Mouse (Mus musculus) forebrain, embryonic 11.5 days (tissue): ENCODE results near the gene Fgf22. TPM values are rescaled to one million over a fixed set of nuclear protein-coding genes. Genes with fewer than 3 reads are reported as not detected.
A peak's percentile ranks its signal among the peaks of the same experiment; 100 is the strongest.

Source experiments
- ATAC-seq: fragments of 200-750 bp; cut with Nextera tagmentation; replicated peaks from 2 replicates; pipeline ENCODE4 v1.8.0; 2017; ENCODE audit warnings: moderate TSS enrichment; ENCODE audit not compliant: low FRiP score
- DNase-seq: peaks from one replicate; pipeline ENCODE4 v3.0.0-alpha.2; 2017; ENCODE audit warnings: low spot score
- H3K27ac ChIP-seq: fragments of 300-500 bp; sonication (generic); 2 replicates; pipeline ENCODE4 v1.5.1; 2014; ENCODE audit warnings: low read depth, low read length
- H3K27me3 ChIP-seq: fragments of 300-500 bp; sonication (generic); 2 replicates; pipeline ENCODE4 v1.6.1; 2014; ENCODE audit warnings: mild to moderate bottlenecking, low read length, mixed read lengths; ENCODE audit not compliant: control insufficient read depth, insufficient read depth
- H3K36me3 ChIP-seq: fragments of 300-500 bp; sonication (generic); 2 replicates; pipeline ENCODE4 v1.6.1; 2014; ENCODE audit warnings: mild to moderate bottlenecking, low read length, moderate library complexity, mixed read lengths; ENCODE audit not compliant: control insufficient read depth, insufficient read depth
- H3K4me1 ChIP-seq: fragments of 300-500 bp; sonication (generic); replicated peaks from 2 replicates; pipeline ENCODE4 v1.6.1; 2014; ENCODE audit warnings: low read length, mixed read lengths; ENCODE audit not compliant: control insufficient read depth, insufficient read depth
- H3K4me2 ChIP-seq: fragments of 300-500 bp; sonication (generic); 2 replicates; pipeline ENCODE4 v1.6.1; 2014; ENCODE audit warnings: low read depth, mild to moderate bottlenecking, low read length, moderate library complexity, mixed read lengths; ENCODE audit not compliant: severe bottlenecking
- H3K4me3 ChIP-seq: fragments of 300-500 bp; sonication (generic); 2 replicates; pipeline ENCODE4 v1.5.1; 2014; ENCODE audit warnings: low read depth, low read length
- H3K9ac ChIP-seq: fragments of 300-500 bp; sonication (generic); 2 replicates; pipeline ENCODE4 v1.6.1; 2014; ENCODE audit warnings: low read length
- H3K9me3 ChIP-seq: fragments of 300-500 bp; sonication (generic); 2 replicates; pipeline ENCODE4 v1.6.1; 2016; ENCODE audit warnings: low read length, mixed read lengths; ENCODE audit not compliant: control insufficient read depth
- WGBS: fragments of 180-500 bp; shearing (Covaris S2); extraction: QIAGEN DNeasy Blood & Tissue Kit; methylation state at CpG from one replicate; pipeline ENCODE4 v1.1.7; 2014; 5-methylcytosine and 5-hydroxymethylcytosine counted together
- polyA plus RNA-seq: library from polyadenylated mRNA; unstranded; fragments of >200 nt; fragmentation: Nextera tagmentation; extraction: Ambion mirVana; gene quantifications from 2 replicates; pipeline ENCODE4 v1.2.1, GENCODE M21; 2014

The Fgf22 gene
- polyA plus RNA-seq, 1 experiment from 2014 or later: 0.36 TPM

GRCm38 (mm10) chr10:79738259-79738658 is 16.6 kb upstream of the Fgf22 start:
- 84% methylated on average over 10 of the region's 10 CpGs for WGBS
- Histone ChIP-seq H3K4me2 (no peak overlapping the region), H3K4me3 (no peak overlapping the region), H3K27ac (no peak overlapping the region), H3K27me3 (peaks cover 2% of the 10 kb centered on the region; the same call in 1 of the 2 replicates), H3K9ac (no peak overlapping the region), H3K36me3 (peaks cover 40% of the 10 kb centered on the region), H3K9me3 (peaks cover 7% of the 10 kb centered on the region; the same call in 1 of the 2 replicates), H3K4me1 (no peaks in the 10 kb centered on the region)
- DNase-seq (no peak), ATAC-seq (no peak)

- H3K27me3 ChIP-seq: peaks cover 2% of the 10 kb centered on the region; the same call in 1 of the 2 replicates
Observed at GRCm38 (mm10) chr10:79739234-79739633, 15.6 kb upstream of the Fgf22 start.

DNA sequence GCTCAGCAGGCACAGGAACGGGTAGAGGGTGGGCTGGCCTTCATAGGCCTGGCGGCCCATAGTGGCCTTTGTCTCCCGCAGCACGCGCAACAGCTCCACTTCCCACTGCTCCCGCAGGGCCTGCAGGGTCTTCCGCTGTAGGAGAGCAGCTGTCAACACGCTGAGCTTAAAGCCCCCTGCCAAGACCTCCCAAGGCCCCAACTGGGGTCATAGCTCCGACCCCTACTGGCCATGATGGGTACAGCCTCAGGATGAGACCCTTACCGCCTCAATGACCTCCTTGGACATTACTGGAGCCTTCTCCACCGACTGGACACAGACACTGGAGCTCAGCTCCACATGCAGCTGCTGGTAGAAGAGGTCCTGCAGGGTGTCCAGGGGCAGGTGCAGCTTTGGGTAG is 14.0 kb upstream of the Fgf22 start:
- Histone ChIP-seq H3K36me3 (peaks cover 40% of the 10 kb centered on the region), H3K4me2 (no peak overlapping the region)
- ATAC-seq: no peak

More at GRCm38 (mm10) chr10:79739234-79739633, 15.6 kb upstream of the Fgf22 start:
- ATAC-seq (no peak), DNase-seq (no peak)
- Histone ChIP-seq H3K9me3 (peaks cover 7% of the 10 kb centered on the region; the same call in 1 of the 2 replicates), H3K36me3 (peaks cover 40% of the 10 kb centered on the region), H3K9ac (no peak overlapping the region), H3K4me3 (no peak overlapping the region), H3K27ac (no peak overlapping the region), H3K4me2 (no peak overlapping the region), H3K4me1 (no peaks in the 10 kb centered on the region)
- 96% methylated on average over 28 of the region's 28 CpGs for WGBS

GRCm38 (mm10) chr10:79743161-79743560 is 11.7 kb upstream of the Fgf22 start:
- peaks cover 7% of the 10 kb centered on the region; the same call in 1 of the 2 replicates for H3K9me3 ChIP-seq
- no peak for DNase-seq
- WGBS: 94% methylated on average over 11 of the region's 11 CpGs
- H3K4me3 ChIP-seq: no peak overlapping the region
- H3K9ac ChIP-seq: no peak overlapping the region
- H3K27me3 ChIP-seq: no peaks in the 10 kb centered on the region
- H3K36me3 ChIP-seq: peaks cover 26% of the 10 kb centered on the region
- no peak for ATAC-seq
- H3K4me1 ChIP-seq: peaks cover 4% of the 10 kb centered on the region; the same call in 1 of the 2 replicates
- H3K27ac ChIP-seq: no peak overlapping the region
- no peak overlapping the region for H3K4me2 ChIP-seq

More for the DNA sequence above, 14.0 kb upstream of the Fgf22 start:
- Histone ChIP-seq H3K27me3 (no peaks in the 10 kb centered on the region), H3K4me1 (peaks cover 4% of the 10 kb centered on the region; the same call in 1 of the 2 replicates), H3K9ac (no peak overlapping the region), H3K27ac (no peak overlapping the region), H3K9me3 (peaks cover 7% of the 10 kb centered on the region; the same call in 1 of the 2 replicates), H3K4me3 (no peak overlapping the region)
- no peak for DNase-seq
- WGBS: 64% methylated on average over 11 of the region's 11 CpGs

- H3K4me3 ChIP-seq: no peak overlapping the region
- H3K4me1 ChIP-seq: peaks cover 4% of the 10 kb centered on the region; the same call in 1 of the 2 replicates
- H3K9ac ChIP-seq: no peak overlapping the region
- H3K36me3 ChIP-seq: peaks cover 21% of the 10 kb centered on the region
- DNase-seq: no peak
- no peaks in the 10 kb centered on the region for H3K27me3 ChIP-seq
- H3K27ac ChIP-seq: no peak overlapping the region
- no peak overlapping the region for H3K4me2 ChIP-seq
- no peak for ATAC-seq
- WGBS: 94% methylated on average over 15 of the region's 15 CpGs
- H3K9me3 ChIP-seq: peaks cover 6% of the 10 kb centered on the region; the same call in 1 of the 2 replicates
Observed at GRCm38 (mm10) chr10:79743650-79744365, 11.1 kb upstream of the Fgf22 start.

- ATAC-seq: no peak
- DNase-seq: no peak
- H3K4me3 ChIP-seq: peak overlapping the region; percentile 42
- 94% methylated on average over 3 of the region's 3 CpGs for WGBS
- H3K27me3 ChIP-seq: no peaks in the 10 kb centered on the region
- no peak overlapping the region; the same call in 1 of the 2 replicates for H3K9ac ChIP-seq
- H3K27ac ChIP-seq: no peak overlapping the region
- peak overlapping the region; percentile 62; the same call in 1 of the 2 replicates for H3K4me2 ChIP-seq
- H3K9me3 ChIP-seq: no peaks in the 10 kb centered on the region
- H3K4me1 ChIP-seq: peaks cover 4% of the 10 kb centered on the region; the same call in 1 of the 2 replicates
- peaks cover 5% of the 10 kb centered on the region for H3K36me3 ChIP-seq
Observed at GRCm38 (mm10) chr10:79745411-79745810, 9.5 kb upstream of the Fgf22 start.

- peak within 1 kb of the TSS; percentile 46 for H3K9ac ChIP-seq
- DNase-seq: peak; percentile 97
- peak within 1 kb of the TSS; percentile 4; the same call in 1 of the 2 replicates for H3K27ac ChIP-seq
- peaks cover 4% of the 10 kb centered on the region; the same call in 1 of the 2 replicates for H3K4me1 ChIP-seq
- no peaks in the 10 kb centered on the region for H3K9me3 ChIP-seq
- H3K36me3 ChIP-seq: peaks cover 3% of the 10 kb centered on the region; the same call in 1 of the 2 replicates
- ATAC-seq: peak; percentile 96
- H3K27me3 ChIP-seq: no peaks in the 10 kb centered on the region
- H3K4me2 ChIP-seq: peak within 1 kb of the TSS; percentile 62
- 3% methylated on average over 38 of the region's 38 CpGs for WGBS
- peak within 1 kb of the TSS; percentile 42 for H3K4me3 ChIP-seq
Observed at GRCm38 (mm10) chr10:79745898-79746773, 8.7 kb upstream of the Fgf22 start, which contains the start of gene Polrmt. Gene Polrmt (minus strand): TSS chr10:79746581.

GRCm38 (mm10) chr10:79746774-79747151 is 8.1 kb upstream of the Fgf22 start:
- WGBS: 25% methylated on average over 6 of the region's 6 CpGs
- Histone ChIP-seq H3K4me3 (peak overlapping the region; percentile 8; the same call in 1 of the 2 replicates), H3K4me2 (peak overlapping the region; percentile 47), H3K27me3 (no peaks in the 10 kb centered on the region), H3K27ac (peak overlapping the region; percentile 4; the same call in 1 of the 2 replicates), H3K4me1 (peaks cover 4% of the 10 kb centered on the region; the same call in 1 of the 2 replicates), H3K36me3 (no peaks in the 10 kb centered on the region; the same call in 1 of the 2 replicates), H3K9ac (peak overlapping the region; percentile 46; the same call in 1 of the 2 replicates), H3K9me3 (no peaks in the 10 kb centered on the region)
- ATAC-seq: peak; percentile 60
- no peak for DNase-seq
